Mouse (Mus musculus): Measurements from ENCODE around the gene Nrde2. TPM values are rescaled to one million over a fixed set of nuclear protein-coding genes. Genes with fewer than 3 reads are reported as not detected.

The Nrde2 gene
- total and polyA plus RNA-seq, 3 experiments = 18.9 to 25.6 (median 23.6) TPM

DNA sequence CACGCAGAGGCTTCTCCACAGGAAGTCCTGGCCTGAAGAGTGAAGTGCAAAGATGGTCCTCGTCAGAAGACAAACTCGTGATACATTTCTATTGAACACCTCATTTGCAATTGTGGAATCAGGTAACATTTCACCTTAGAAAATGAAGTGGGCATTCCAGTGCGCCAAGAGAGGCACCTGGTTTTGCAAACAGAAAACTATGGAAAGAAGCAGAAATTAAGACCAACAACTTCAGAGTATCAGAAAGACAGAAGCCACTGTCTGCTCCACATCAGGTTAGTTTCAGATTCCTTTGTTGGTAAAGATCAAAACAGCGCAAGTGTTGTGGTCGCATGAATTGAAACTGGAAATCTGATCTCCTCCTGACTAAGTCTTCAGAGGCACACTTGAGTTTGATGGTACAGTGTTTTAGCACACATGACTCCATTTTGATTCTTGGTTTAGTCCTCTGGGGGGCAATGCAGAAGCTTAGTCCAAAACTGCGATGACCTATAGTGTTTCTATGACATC is 5.6 kb upstream of the Nrde2 start:
- dilution Hi-C loops (cut with MboI; ENCODE audit: extremely low pct_ligation_motif_present, extremely low pct_unique_long_range_greater_than_20kb, low sequenced_read_pairs) = no loop called here
- no peak overlapping the region for H3K4me3 ChIP-seq (replicated peaks in 1 of 3; ENCODE audit: low read depth in 2 of 3, low read length in 2 of 3, poor library complexity in 1 of 3)
- no peaks in the 10 kb centered on the region for H3K9me3 ChIP-seq (replicated peaks; ENCODE audit: low read length)
- H3K27ac ChIP-seq (ENCODE audit: insufficient read depth, low read depth) = no peak overlapping the region
- H3K4me1 ChIP-seq (ENCODE audit: control insufficient read depth in 1 of 2, insufficient read depth in 2 of 2) = peaks cover 7 to 15% of the 10 kb centered on the region in 2 experiments
- in situ Hi-C loops (cut with MboI; ENCODE audit: low pct_ligation_motif_present, low pct_unique_long_range_greater_than_20kb, low sequenced_read_pairs) = loop anchor here (10.0 kb wide), 3 partner anchors 260 to 680 kb away; no protein-coding TSS in a partner anchor
- no peak for DNase-seq (ENCODE audit: extremely low read depth)
- H3K4me2 ChIP-seq (ENCODE audit: insufficient read depth, low read depth, poor library complexity, severe bottlenecking) = no peak overlapping the region
- no peaks in the 10 kb centered on the region for H3K79me2 ChIP-seq (replicated peaks; ENCODE audit: control insufficient read depth, extremely low read depth, insufficient read depth, poor library complexity, severe bottlenecking)
- H3K27me3 ChIP-seq (replicated peaks) = no peaks in the 10 kb centered on the region
- H3K36me3 ChIP-seq (replicated peaks in 1 of 2; ENCODE audit: control insufficient read depth in 1 of 2, insufficient read depth in 1 of 2, low read length in 1 of 2) = no peaks in the 10 kb centered on the region
- no peak for TF ChIP-seq RAD21 (IDR thresholded peaks at IDR 0.05; ENCODE audit: low read depth, low read length)
- no peak overlapping the region for H3K9ac ChIP-seq (ENCODE audit: insufficient read depth, low read depth)

DNA sequence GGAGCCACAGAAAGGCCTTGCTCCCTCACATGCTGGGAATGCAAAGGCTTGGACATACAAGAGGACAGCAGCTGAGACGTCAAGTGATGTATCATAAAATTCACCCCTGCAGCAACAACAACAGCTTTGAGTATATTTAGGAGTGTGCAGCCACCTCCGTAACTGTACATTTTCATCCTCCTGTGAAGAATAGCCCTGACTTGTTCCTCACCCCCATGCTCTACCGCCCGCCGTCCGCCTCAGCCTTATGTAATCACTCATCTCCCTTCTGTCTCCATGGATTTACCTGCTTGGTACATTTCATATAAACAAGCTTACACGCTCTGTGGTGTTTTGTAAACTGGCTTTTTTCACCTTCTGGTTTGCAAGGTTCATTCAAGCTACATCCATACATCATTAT is 7.0 kb downstream of the Nrde2 start:
- peaks cover 30 to 90% of the 10 kb centered on the region in 2 experiments for H3K36me3 ChIP-seq (replicated peaks in 1 of 2; ENCODE audit: control insufficient read depth in 1 of 2, insufficient read depth in 1 of 2, low read length in 1 of 2)
- DNase-seq (ENCODE audit: extremely low read depth) = no peak

DNA sequence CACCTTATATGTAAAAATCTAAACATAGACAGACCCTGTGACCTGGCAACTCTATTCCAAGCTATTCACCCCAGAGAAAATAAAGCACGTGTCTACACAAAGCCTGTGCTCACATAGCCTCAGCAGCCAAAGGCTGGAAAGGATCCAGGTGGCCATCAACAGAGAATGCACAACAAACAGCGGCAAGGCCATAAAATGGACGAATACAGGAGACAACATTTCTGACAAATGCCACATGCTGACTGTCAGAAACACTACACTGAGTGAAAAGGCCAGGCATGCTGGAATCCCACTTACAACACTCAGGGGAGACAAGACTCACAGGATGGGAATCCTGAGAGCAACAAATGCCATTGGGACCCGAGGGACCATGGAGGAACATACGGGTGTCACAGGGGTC is 15.2 kb downstream of the Nrde2 start:
- Histone ChIP-seq H3K36me3 (replicated peaks in 1 of 2; ENCODE audit: control insufficient read depth in 1 of 2, insufficient read depth in 1 of 2, low read length in 1 of 2) (peaks cover 62 to 97% of the 10 kb centered on the region in 2 experiments), H3K9me3 (replicated peaks; ENCODE audit: low read length) (no peaks in the 10 kb centered on the region), H3K4me3 (replicated peaks in 1 of 3; ENCODE audit: low read depth in 2 of 3, low read length in 2 of 3, poor library complexity in 1 of 3) (no peak overlapping the region), H3K4me2 (ENCODE audit: insufficient read depth, low read depth, poor library complexity, severe bottlenecking) (no peak overlapping the region), H3K9ac (ENCODE audit: insufficient read depth, low read depth) (no peak overlapping the region), H3K79me2 (replicated peaks; ENCODE audit: control insufficient read depth, extremely low read depth, insufficient read depth, poor library complexity, severe bottlenecking) (no peaks in the 10 kb centered on the region), H3K27me3 (replicated peaks) (no peaks in the 10 kb centered on the region), H3K4me1 (ENCODE audit: control insufficient read depth in 1 of 2, insufficient read depth in 2 of 2) (no peaks in the 10 kb centered on the region; a peak in 1 of 4 replicates), H3K27ac (ENCODE audit: insufficient read depth, low read depth) (no peak overlapping the region)
- TF ChIP-seq POLR2AphosphoS2 (IDR thresholded peaks at IDR 0.05; ENCODE audit: low read depth, low read length) (no peak), RAD21 (IDR thresholded peaks at IDR 0.05; ENCODE audit: low read depth, low read length) (no peak), ZMIZ1 (IDR thresholded peaks at IDR 0.05; ENCODE audit: low read depth, low read length) (no peak), RCOR1 (conservative IDR thresholded peaks at IDR 0.05; ENCODE audit: low read depth, low read length) (no peak), GABPA (IDR thresholded peaks at IDR 0.05; ENCODE audit: insufficient replicate concordance, low read depth, low read length) (no peak), BHLHE40 (IDR thresholded peaks at IDR 0.05; ENCODE audit: low read depth, low read length) (no peak), NRF1 (IDR thresholded peaks at IDR 0.05; ENCODE audit: low read depth, low read length) (no peak), USF2 (conservative IDR thresholded peaks at IDR 0.05; ENCODE audit: low read depth, low read length) (no peak), ZKSCAN1 (IDR thresholded peaks at IDR 0.05; ENCODE audit: borderline replicate concordance, low read depth, low read length) (no peak), IRF4 (IDR thresholded peaks at IDR 0.05; ENCODE audit: low read depth, low read length) (no peak)
- dilution Hi-C loops (cut with MboI; ENCODE audit: extremely low pct_ligation_motif_present, extremely low pct_unique_long_range_greater_than_20kb, low sequenced_read_pairs) (no loop called here), in situ Hi-C loops (cut with MboI; ENCODE audit: low pct_ligation_motif_present, low pct_unique_long_range_greater_than_20kb, low sequenced_read_pairs) (no loop called here)
- DNase-seq (ENCODE audit: extremely low read depth) = no peak

More for the DNA sequence above, 7.0 kb downstream of the Nrde2 start:
- Histone ChIP-seq H3K4me2 (ENCODE audit: insufficient read depth, low read depth, poor library complexity, severe bottlenecking) (no peak overlapping the region), H3K4me3 (replicated peaks in 1 of 3; ENCODE audit: low read depth in 2 of 3, low read length in 2 of 3, poor library complexity in 1 of 3) (no peak overlapping the region), H3K79me2 (replicated peaks; ENCODE audit: control insufficient read depth, extremely low read depth, insufficient read depth, poor library complexity, severe bottlenecking) (no peaks in the 10 kb centered on the region; the same call in 1 of the 2 replicates), H3K27ac (ENCODE audit: insufficient read depth, low read depth) (no peak overlapping the region), H3K27me3 (replicated peaks) (no peaks in the 10 kb centered on the region), H3K9ac (ENCODE audit: insufficient read depth, low read depth) (no peak overlapping the region), H3K4me1 (ENCODE audit: control insufficient read depth in 1 of 2, insufficient read depth in 2 of 2) (peaks cover 0 to 3% of the 10 kb centered on the region in 2 experiments; a peak in 1 of 4 replicates), H3K9me3 (replicated peaks; ENCODE audit: low read length) (no peaks in the 10 kb centered on the region)
- dilution Hi-C loops (cut with MboI; ENCODE audit: extremely low pct_ligation_motif_present, extremely low pct_unique_long_range_greater_than_20kb, low sequenced_read_pairs) = no loop called here
- no peak for TF ChIP-seq MYC (IDR thresholded peaks at IDR 0.05; ENCODE audit: low read depth, low read length)
- in situ Hi-C loops (cut with MboI; ENCODE audit: low pct_ligation_motif_present, low pct_unique_long_range_greater_than_20kb, low sequenced_read_pairs) = no loop called here
